Comparison of ENCODE assay signal across 10 mouse cellular contexts in genomic region chr15:80413988-80414721, GRCm38 (mm10).
A peak's percentile ranks its signal among the peaks of the same experiment; 100 is the strongest.
DNase-seq lines count a peak whose midpoint lies in the region; ATAC-seq and TF ChIP-seq lines count a peak whose summit lies in the region.
"Had no signal": no experiment of that assay in that cellular context is flagged by ENCODE, and none has a peak within 500 bp of the region (broad histone marks: within the 10 kb centered on the region; RNA-seq: fewer than 3 reads in every experiment).

No protein-coding gene starts in this region.

- peak; percentile 63 for TF ChIP-seq EP300 in lung, postnatal 0 days (IDR thresholded peaks at IDR 0.05)

- 0 out of 2 replicates have a peak, but pooled peaks cover 10% of the 10 kb centered on the region for H3K4me1 ChIP-seq in kidney, postnatal 0 days (replicated peaks; ENCODE audit: insufficient read depth, low read length)
- H3K4me1 ChIP-seq in kidney, embryonic 14.5 days (ENCODE audit: control insufficient read depth, insufficient read depth, low read length), result 0 out of 2 replicates have a peak, but pooled peaks cover 9% of the 10 kb centered on the region
- H3K4me1 ChIP-seq in lung, postnatal 0 days (ENCODE audit: insufficient read depth, low read depth, low read length), result no peaks in the 10 kb centered on the region; the same call in 1 of the 2 replicates

- intact Hi-C loops in left cerebral cortex, postnatal 14 days (cut with DNase I), result no loop called here

- 58% methylated on average over 17 of the region's 17 CpGs for WGBS in kidney, postnatal 0 days
- WGBS in kidney, embryonic 14.5 days, result 73% methylated on average over 17 of the region's 17 CpGs
- 48% methylated on average over 17 of the region's 17 CpGs for WGBS in lung, postnatal 0 days

- H3K4me3 ChIP-seq in kidney, postnatal 0 days (replicated peaks; ENCODE audit: low read depth, low read length), result no peak overlapping the region
- H3K4me3 ChIP-seq in kidney, embryonic 14.5 days (ENCODE audit: low read length), result no peak overlapping the region
- H3K4me3 ChIP-seq in lung, postnatal 0 days (ENCODE audit: low read depth, low read length), result no peak overlapping the region
- H3K4me3 ChIP-seq: left cerebral cortex, adult 2 months had no signal

- no peak for TF ChIP-seq CTCF in kidney, postnatal 0 days (IDR thresholded peaks at IDR 0.05; ENCODE audit: low read depth)
- no peak for TF ChIP-seq CTCF in lung, postnatal 0 days (IDR thresholded peaks at IDR 0.05)

- DNase-seq in cerebellum, adult 11-12 months, result peak; percentile 15
- DNase-seq in kidney, postnatal 0 days (ENCODE audit: low spot score), result peak; percentile 65
- peak; percentile 85 for DNase-seq in brain, adult 2 months (ENCODE audit: low read depth, low spot score)
- DNase-seq in lung, postnatal 0 days (ENCODE audit: low spot score), result peak; percentile 67
- no peak for DNase-seq in layer of hippocampus, postnatal 25 days (ENCODE audit: extremely low spot score in 1 of 2, low spot score in 1 of 2)
- DNase-seq in left cerebral cortex, postnatal 14 days (ENCODE audit: low spot score in 2 of 2), result no peak

- no peak overlapping the region for H3K27ac ChIP-seq in kidney, postnatal 0 days
- H3K27ac ChIP-seq in kidney, embryonic 14.5 days (ENCODE audit: low read depth, low read length), result no peak overlapping the region
- H3K27ac ChIP-seq in lung, postnatal 0 days (ENCODE audit: low read length), result no peak overlapping the region
- H3K27ac ChIP-seq: left cerebral cortex, adult 2 months; macrophage had no signal

- no peak for ATAC-seq in cerebellum, adult (ENCODE audit: insufficient number of reproducible peaks, low FRiP score, low TSS enrichment)
- ATAC-seq in kidney, postnatal 0 days (replicated peaks; ENCODE audit: low FRiP score, low read depth), result no peak
- ATAC-seq in kidney, embryonic 14.5 days (ENCODE audit: low FRiP score, low TSS enrichment), result no peak
- ATAC-seq in lung, postnatal 0 days, result peak; percentile 79

- no peaks in the 10 kb centered on the region for H3K36me3 ChIP-seq in kidney, postnatal 0 days (ENCODE audit: insufficient read depth, low read length)
- H3K36me3 ChIP-seq in kidney, embryonic 14.5 days (ENCODE audit: control insufficient read depth, insufficient read depth, low read length), result no peaks in the 10 kb centered on the region
- no peaks in the 10 kb centered on the region for H3K36me3 ChIP-seq in lung, postnatal 0 days (ENCODE audit: insufficient read depth, low read length)

- H3K9ac ChIP-seq in kidney, postnatal 0 days (ENCODE audit: low read depth, low read length), result no peak overlapping the region
- no peak overlapping the region for H3K9ac ChIP-seq in kidney, embryonic 14.5 days (ENCODE audit: low read depth, low read length)
- H3K9ac ChIP-seq in lung, postnatal 0 days (replicated peaks; ENCODE audit: low read depth), result no peak overlapping the region

- H3K27me3 ChIP-seq in kidney, postnatal 0 days (ENCODE audit: insufficient read depth, low read length), result no peaks in the 10 kb centered on the region
- H3K27me3 ChIP-seq in kidney, embryonic 14.5 days (ENCODE audit: control insufficient read depth, insufficient read depth, low read length), result no peaks in the 10 kb centered on the region
- H3K27me3 ChIP-seq in lung, postnatal 0 days (replicated peaks; ENCODE audit: insufficient read depth, low read length), result no peaks in the 10 kb centered on the region

- H3K9me3 ChIP-seq in kidney, postnatal 0 days (replicated peaks; ENCODE audit: low read length), result no peaks in the 10 kb centered on the region
- H3K9me3 ChIP-seq in kidney, embryonic 14.5 days (ENCODE audit: control insufficient read depth, low read length), result peaks cover 4% of the 10 kb centered on the region; the same call in 1 of the 2 replicates
- H3K9me3 ChIP-seq in lung, postnatal 0 days (ENCODE audit: low read length), result no peaks in the 10 kb centered on the region

- no peak overlapping the region for H3K4me2 ChIP-seq in kidney, postnatal 0 days (ENCODE audit: low read length)
- no peak overlapping the region for H3K4me2 ChIP-seq in kidney, embryonic 14.5 days (replicated peaks; ENCODE audit: low read depth, low read length)
- H3K4me2 ChIP-seq in lung, postnatal 0 days (replicated peaks; ENCODE audit: low read depth, low read length), result no peak overlapping the region

Comparison
In these comparisons a context has a peak if more than half of its experiments do, and no peak if none do; other contexts are left out.
1. DNase-seq: peak in cerebellum, adult 11-12 months (single experiment), kidney, postnatal 0 days (single experiment), brain, adult 2 months (single experiment) and lung, postnatal 0 days (single experiment); none in layer of hippocampus, postnatal 25 days (0 of 2) and left cerebral cortex, postnatal 14 days (0 of 2).